Mouse (Mus musculus) kidney, postnatal 14 days (tissue): ENCODE measurements around the gene Afg1l.

Source experiments
- DNase-seq: peaks from one replicate; pipeline ENCODE4 v3.0.0; 2022; ENCODE audit warnings: mixed read lengths

The Afg1l gene

DNA sequence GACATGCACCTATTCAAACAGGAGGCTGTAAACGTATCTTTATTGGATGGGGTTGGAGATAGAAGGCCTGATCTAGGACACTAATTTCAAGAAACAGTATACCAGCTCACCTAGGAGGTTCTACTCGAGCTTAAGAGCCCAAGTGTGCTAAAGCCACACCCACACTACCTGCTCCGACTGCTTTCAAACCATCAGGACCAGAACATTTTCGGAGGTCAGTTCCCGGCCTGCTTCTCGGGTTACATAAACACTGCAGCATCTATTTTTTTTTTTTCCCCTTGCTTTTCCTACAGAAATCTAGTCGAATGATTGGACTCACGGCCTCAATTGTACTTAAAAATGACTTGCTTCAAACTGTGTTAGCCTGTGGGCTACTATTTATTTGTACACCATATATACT, 214.7 kb downstream of the Afg1l start:
- DNase-seq, result no peak
